Mouse (Mus musculus) c-Kit-negative CD71-positive TER-119-positive erythroid progenitor cells, embryonic 14.5 days (primary cell): ENCODE measurements around the gene Col18a1.
"Not testable (repeated sequence)": the region's sequence is repeated elsewhere in the genome, so short reads cannot be mapped to it uniquely, and the experiment has no call there.

Experiments used
- DNase-seq: peaks from one replicate; pipeline ENCODE4 v3.0.0-alpha.2; 2013; ENCODE audit warnings: low read depth, low spot score

Col18a1 gene

GRCm38 (mm10) chr10:77135274-77135829 is 31.0 kb downstream of the Col18a1 start:
- DNase-seq, result no peak

- not testable (repeated sequence) for DNase-seq
These were observed 31.6 kb downstream of the Col18a1 start for GRCm38 (mm10) chr10:77134807-77135152.

DNA sequence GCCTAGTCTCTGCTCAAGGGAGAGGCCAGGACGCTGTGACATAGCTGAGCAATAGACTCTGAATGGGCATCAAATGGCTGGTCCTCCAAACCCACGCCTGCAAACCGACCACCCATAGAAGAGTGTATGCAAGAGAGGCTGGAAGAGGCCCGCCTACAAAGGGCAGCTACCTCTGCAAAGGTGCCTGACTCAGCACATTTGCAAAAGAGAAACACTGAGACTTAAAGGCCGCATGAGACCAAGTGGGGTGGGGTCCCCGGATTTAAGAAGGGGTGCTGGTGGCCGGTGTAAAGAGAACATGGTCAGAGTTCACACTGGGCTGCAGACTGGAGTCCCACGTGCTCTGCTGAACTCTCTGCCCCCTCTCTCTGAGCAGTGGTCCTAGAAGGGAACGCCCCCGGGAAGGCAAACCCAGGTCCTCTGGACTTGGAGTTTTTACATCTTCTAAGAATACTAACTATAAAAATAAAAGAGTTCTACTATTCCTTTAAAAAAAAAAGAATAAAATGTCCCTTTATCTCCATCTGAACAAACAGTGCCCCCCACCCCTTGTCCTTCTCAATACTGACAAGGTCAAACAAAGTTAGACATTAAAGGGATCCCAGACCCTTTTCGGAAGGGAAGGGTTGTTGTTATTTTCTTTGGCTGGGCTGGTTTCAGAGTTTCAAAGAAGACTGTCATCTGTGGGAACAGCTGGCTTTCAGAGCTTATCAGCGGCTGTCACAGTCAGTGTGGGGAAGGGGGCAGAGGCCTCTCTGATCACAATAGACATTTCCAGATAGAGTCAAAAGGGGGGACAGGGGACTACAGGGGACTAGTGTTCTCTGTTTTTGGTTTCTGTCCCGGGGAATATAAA is 32.2 kb downstream of the Col18a1 start:
- DNase-seq, result no peak

DNA sequence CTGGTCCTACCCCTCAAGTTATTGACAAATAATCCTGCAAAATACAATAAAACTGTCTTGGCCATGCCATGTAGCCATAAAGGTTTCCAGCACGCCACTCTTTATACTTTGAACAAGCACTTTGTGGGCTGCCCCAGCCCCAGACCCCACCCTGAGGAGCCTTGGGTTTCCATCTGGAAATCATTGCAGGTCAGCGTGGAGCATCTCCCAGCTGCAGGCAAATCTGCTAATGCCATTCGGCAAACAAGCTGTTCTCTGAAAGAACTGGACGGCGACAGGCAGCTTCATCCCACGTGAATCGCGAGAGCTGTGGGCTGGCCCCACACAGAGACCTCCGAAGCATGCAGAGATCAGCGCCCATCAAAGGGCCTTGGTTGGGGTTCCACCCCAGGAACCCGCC is 34.2 kb downstream of the Col18a1 start:
- DNase-seq, result no peak

DNA sequence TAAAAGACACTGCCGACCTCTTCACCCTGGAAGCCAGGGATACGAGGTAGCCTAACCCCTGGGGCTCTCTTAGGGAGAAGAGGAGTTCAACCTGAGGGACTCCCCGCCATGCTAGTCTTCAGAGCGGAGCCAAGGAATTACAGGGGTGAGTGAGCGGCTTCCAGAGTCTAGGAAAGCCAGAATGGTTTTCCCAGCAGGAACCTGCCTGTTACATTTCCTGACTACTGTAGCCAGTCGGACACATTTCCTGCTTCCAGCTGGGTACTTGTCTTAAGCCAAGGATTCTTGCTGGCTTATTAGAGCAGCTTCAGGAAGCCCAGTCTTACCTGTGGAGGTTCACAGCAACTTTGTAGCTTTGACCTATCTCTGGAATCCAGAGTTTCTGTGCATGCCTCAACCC is 34.8 kb downstream of the Col18a1 start:
- no peak for DNase-seq

DNA sequence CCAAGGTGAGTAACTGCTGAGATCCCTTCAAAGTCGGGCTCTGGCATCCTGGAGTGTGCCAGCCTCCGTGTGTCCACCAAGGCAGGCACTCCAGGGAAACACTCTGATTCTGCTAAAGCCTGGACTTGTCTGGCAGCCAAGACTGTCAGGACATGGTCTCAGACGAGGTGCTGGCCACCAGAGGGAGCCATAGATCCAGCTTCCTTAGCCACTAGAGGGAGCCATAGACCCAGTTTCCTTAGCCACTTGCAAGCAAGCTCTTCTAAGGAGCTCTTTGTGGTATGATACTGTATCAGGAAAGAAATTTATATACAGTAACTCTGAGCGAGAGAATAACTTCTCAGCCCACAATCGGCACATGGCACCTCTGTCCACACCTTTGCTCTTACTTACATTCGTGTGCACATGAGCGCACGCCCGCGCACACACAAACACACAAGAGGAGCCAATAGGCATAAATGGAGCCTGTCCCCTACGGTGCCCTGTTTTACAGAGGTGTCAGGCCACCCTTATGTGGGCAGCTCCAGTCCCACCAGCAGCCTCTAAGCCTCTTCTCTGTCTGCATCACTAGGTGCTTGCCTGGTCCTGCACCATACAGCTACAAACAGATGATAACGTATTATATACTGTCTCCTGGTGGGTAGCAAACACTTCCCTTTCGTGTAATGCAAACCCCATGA is 35.6 kb downstream of the Col18a1 start:
- peak; percentile 80 for DNase-seq

DNA sequence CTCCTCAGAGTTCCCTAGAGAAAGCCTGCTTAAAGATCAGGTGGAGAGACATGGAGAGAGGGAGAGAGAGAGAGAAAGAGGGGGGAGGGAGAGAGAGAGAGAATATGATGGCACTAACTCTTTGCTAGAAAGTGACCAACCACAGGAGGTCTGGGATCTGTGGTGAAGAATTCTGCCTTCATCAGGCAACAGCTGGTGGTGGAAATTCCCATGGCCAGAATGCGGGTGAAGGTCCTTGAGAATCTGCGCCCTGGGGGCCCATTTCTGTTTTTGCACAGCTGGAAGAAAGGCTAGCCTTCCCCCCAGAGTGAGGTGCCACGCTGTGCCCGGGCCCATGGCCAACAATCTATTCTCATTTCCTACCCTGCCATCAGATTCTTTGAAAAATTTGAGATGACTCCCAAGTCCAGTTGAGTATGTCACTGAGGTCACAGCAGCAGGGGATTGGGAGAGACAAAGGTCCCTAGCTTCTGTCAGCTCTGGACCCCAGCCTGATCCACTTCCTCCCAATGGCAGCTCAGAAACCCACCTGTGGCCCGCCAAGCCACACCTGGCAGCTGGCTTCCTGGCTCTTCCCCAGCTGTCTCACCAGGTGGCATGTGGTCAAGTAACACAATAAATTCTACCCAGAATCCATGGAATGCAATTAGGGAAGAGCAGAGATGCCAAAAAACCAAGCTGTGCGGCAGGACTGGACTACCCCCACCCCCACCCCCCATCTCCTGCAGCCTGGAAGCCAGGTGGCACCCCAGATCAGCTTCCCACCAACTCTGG is 36.5 kb downstream of the Col18a1 start:
- DNase-seq, result no peak

DNA sequence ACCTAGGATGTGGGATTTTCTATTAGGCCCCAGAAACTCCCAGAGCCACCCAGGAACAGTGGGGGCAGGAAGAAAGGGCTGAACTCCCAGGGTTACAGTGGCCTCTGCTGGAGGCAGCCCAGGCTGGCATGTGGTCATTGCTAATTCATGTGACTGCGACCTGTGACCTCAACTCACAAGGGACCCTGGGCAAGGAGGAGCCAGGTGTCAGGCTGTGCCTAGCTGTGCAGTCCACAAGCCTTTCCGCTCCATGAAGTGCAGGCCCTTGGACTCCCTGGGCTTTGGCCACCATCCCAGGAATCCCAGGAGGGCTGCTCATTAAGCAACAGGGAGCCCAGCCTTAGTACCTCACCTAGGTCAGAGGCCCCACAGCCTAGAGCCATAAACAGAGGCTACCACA is 38.4 kb downstream of the Col18a1 start:
- no peak for DNase-seq

- no peak for DNase-seq
These were observed 39.8 kb downstream of the Col18a1 start for GRCm38 (mm10) chr10:77126590-77126989.

- DNase-seq, result no peak
These were observed 41.1 kb downstream of the Col18a1 start for GRCm38 (mm10) chr10:77125078-77125731.

- no peak for DNase-seq
These were observed 42.4 kb downstream of the Col18a1 start for GRCm38 (mm10) chr10:77123953-77124352.

GRCm38 (mm10) chr10:77121287-77122022 is 44.9 kb downstream of the Col18a1 start:
- DNase-seq, result no peak

GRCm38 (mm10) chr10:77120501-77120900 is 45.8 kb downstream of the Col18a1 start:
- DNase-seq, result no peak

GRCm38 (mm10) chr10:77119437-77119836 is 46.9 kb downstream of the Col18a1 start:
- no peak for DNase-seq

- DNase-seq, result no peak
These were observed 48.0 kb downstream of the Col18a1 start for GRCm38 (mm10) chr10:77118361-77118760.

- DNase-seq, result no peak
These were observed 49.6 kb downstream of the Col18a1 start for GRCm38 (mm10) chr10:77116537-77117455.

GRCm38 (mm10) chr10:77113489-77114240 is 52.7 kb downstream of the Col18a1 start:
- no peak for DNase-seq

- no peak for DNase-seq
These were observed 54.6 kb downstream of the Col18a1 start for GRCm38 (mm10) chr10:77111550-77112249.
